Mouse (Mus musculus) adrenal gland, adult (tissue): ENCODE data around the gene Gm3411.
"Not testable (repeated sequence)": the region's sequence is repeated elsewhere in the genome, so short reads cannot be mapped to it uniquely, and the experiment has no call there.

Experiments used
- DNase-seq, 2 experiments: peaks; one replicate each; pipeline ENCODE4 v3.0.0; 2022 to 2023; ENCODE audit warnings: low spot score in 1 of 2; ENCODE audit not compliant: inconsistent age in 2 of 2

Gene Gm3411

DNA sequence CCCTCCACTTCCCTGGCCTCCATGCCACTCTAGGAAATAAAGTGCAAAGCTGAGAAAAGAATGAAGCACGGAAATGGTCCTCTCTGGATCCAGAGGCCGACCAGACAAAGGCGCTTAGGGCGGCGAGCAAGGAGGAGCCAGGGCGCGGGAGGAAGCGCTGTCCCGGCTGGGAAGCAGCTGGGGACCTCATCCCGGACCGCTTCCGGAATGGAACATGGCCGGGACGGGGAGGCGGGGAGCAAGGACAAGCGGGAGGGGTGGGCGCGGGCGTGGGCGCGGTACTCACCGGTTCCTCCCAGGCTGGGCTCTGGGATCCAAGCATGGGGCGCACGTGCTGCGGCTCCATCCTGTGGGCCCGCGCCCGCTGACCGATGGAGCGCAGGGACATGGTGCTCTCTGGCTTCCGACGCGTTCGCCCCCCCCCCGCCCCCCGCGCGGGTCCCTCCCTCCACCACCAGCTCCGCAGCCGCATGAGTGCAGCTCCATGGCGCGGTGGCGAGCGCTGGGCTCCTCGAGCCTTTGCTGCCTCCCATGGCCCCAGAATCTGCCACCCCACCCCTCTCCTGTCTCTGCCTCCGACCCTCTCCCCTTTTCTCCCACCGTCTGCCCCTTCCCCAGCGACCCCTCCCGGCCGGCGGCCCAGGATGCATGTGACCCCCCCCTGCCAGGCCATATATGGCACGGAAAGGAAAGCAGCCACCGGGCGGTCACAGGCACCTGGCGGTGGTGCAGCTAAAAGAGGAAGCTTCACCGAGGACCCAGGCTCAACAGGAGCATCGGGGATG lies at the start of gene Gm3411:
Gene Gm3411 (minus strand): TSS at position 320 of the 785 bp plus-strand sequence.
- DNase-seq = peak; percentile 35 to 65

DNA sequence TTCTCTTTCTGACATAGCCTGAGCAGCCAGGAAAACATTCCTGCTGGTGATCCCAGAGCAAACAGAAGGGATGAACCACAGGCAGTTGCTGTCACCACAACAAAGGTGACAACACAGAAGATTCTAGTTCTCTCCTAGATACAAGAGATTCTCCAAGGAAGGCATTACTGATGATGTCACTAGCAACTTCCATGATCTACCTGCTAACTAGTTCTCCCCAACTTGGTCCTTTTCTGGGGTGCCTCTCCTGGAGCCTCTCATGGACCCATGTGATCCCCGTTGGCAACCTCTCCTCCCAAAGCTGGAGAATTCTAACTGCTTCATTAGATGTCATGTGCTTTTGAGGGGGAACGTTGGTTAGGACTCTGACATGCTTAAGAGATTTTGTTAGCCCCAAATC lies 17.7 kb upstream of the Gm3411 start, which contains the start of gene Gm21103:
Gene Gm21103 (minus strand): TSS at position 101 of the 400 bp plus-strand sequence.
- DNase-seq = not testable (repeated sequence)

DNA sequence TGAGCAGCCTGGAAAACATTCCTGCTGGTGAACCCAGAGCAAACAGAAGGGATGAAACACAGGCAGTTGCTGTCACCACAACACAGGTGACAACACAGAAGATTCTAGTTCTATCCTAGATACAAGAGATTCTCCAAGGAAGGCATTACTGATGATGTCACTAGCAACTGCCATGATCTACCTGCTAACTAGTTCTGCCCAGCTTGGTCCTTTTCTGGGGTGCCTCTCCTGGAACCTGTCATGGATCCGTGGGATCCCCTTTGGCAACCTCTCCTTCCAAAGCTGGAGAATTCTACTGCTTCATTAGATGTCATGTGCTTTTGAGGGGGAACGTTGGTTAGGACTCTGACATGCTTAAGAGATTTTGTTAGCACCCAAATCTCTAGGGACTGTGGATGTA lies 67.9 kb downstream of the Gm3411 start, which contains the start of gene Gm21560:
Gene Gm21560 (minus strand): TSS at position 101 of the 400 bp plus-strand sequence.
- DNase-seq = not testable (repeated sequence)
